Mouse (Mus musculus): ENCODE measurements around the gene Ppp1ca. TPM values are rescaled to one million over a fixed set of nuclear protein-coding genes. Genes with fewer than 3 reads are reported as not detected.
A peak's percentile ranks its signal among the peaks of the same experiment; 100 is the strongest.

Ppp1ca gene
- total and polyA plus RNA-seq, 2 experiments from 2014 or later, result 738 to 808 TPM

- Histone ChIP-seq H3K9ac (replicated peaks; ENCODE audit: low read depth, low read length) (0 out of 2 replicates have a peak overlapping the region, but pooled peaks have one; percentile 1), H3K9me3 (replicated peaks; ENCODE audit: control insufficient read depth, low read length) (no peaks in the 10 kb centered on the region), H3K36me3 (replicated peaks; ENCODE audit: control insufficient read depth, insufficient read depth, low read length) (no peaks in the 10 kb centered on the region), H3K27me3 (ENCODE audit: control insufficient read depth, insufficient read depth, low read length) (no peaks in the 10 kb centered on the region), H3K4me2 (ENCODE audit: low read depth, low read length) (no peak overlapping the region), H3K27ac (ENCODE audit: low read depth) (no peak overlapping the region), H3K4me3 (ENCODE audit: low read depth, low read length) (no peak overlapping the region), H3K4me1 (ENCODE audit: control insufficient read depth, insufficient read depth) (peaks cover 23% of the 10 kb centered on the region)
- TF ChIP-seq EP300 (IDR thresholded peaks at IDR 0.05; ENCODE audit: low read depth), result no peak
- ATAC-seq (ENCODE audit: insufficient read depth, low read depth) (no peak), DNase-seq (ENCODE audit: low spot score) (no peak)
- 42% methylated on average over 3 of the region's 3 CpGs for WGBS
Measured at GRCm38 (mm10) chr19:4181892-4182291, 10.0 kb upstream of the Ppp1ca start.

GRCm38 (mm10) chr19:4183689-4184088 is 8.2 kb upstream of the Ppp1ca start:
- peaks cover 33% of the 10 kb centered on the region for H3K4me1 ChIP-seq (ENCODE audit: control insufficient read depth, insufficient read depth)
- WGBS, result 73% methylated on average over 2 of the region's 2 CpGs
- no peak overlapping the region for H3K4me2 ChIP-seq (ENCODE audit: low read depth, low read length)
- no peak overlapping the region for H3K27ac ChIP-seq (ENCODE audit: low read depth)
- DNase-seq (ENCODE audit: low spot score) (no peak), ATAC-seq (ENCODE audit: insufficient read depth, low read depth) (no peak)
- H3K36me3 ChIP-seq (replicated peaks; ENCODE audit: control insufficient read depth, insufficient read depth, low read length), result no peaks in the 10 kb centered on the region
- H3K4me3 ChIP-seq (ENCODE audit: low read depth, low read length), result no peak overlapping the region
- H3K27me3 ChIP-seq (ENCODE audit: control insufficient read depth, insufficient read depth, low read length), result no peaks in the 10 kb centered on the region
- no peak overlapping the region for H3K9ac ChIP-seq (replicated peaks; ENCODE audit: low read depth, low read length)
- no peak for TF ChIP-seq EP300 (IDR thresholded peaks at IDR 0.05; ENCODE audit: low read depth)
- no peak for TF ChIP-seq CTCF (IDR thresholded peaks at IDR 0.05; ENCODE audit: low read depth)
- no peaks in the 10 kb centered on the region for H3K9me3 ChIP-seq (replicated peaks; ENCODE audit: control insufficient read depth, low read length)

- Histone ChIP-seq H3K36me3 (replicated peaks; ENCODE audit: control insufficient read depth, insufficient read depth, low read length) (no peaks in the 10 kb centered on the region), H3K9me3 (replicated peaks; ENCODE audit: control insufficient read depth, low read length) (no peaks in the 10 kb centered on the region), H3K27me3 (ENCODE audit: control insufficient read depth, insufficient read depth, low read length) (no peaks in the 10 kb centered on the region), H3K4me1 (ENCODE audit: control insufficient read depth, insufficient read depth) (peaks cover 33% of the 10 kb centered on the region), H3K4me2 (ENCODE audit: low read depth, low read length) (peak overlapping the region; percentile 36; the same call in 1 of the 2 replicates), H3K9ac (replicated peaks; ENCODE audit: low read depth, low read length) (no peak overlapping the region), H3K4me3 (ENCODE audit: low read depth, low read length) (no peak overlapping the region), H3K27ac (ENCODE audit: low read depth) (peak overlapping the region; percentile 61)
- TF ChIP-seq CTCF (IDR thresholded peaks at IDR 0.05; ENCODE audit: low read depth), result no peak
- TF ChIP-seq EP300 (IDR thresholded peaks at IDR 0.05; ENCODE audit: low read depth), result no peak
- DNase-seq (ENCODE audit: low spot score) (no peak), ATAC-seq (ENCODE audit: insufficient read depth, low read depth) (peak; percentile 53; the same call in 1 of the 2 replicates)
- 38% methylated on average over 15 of the region's 15 CpGs for WGBS
Measured at GRCm38 (mm10) chr19:4184976-4185975, 6.6 kb upstream of the Ppp1ca start.

DNA sequence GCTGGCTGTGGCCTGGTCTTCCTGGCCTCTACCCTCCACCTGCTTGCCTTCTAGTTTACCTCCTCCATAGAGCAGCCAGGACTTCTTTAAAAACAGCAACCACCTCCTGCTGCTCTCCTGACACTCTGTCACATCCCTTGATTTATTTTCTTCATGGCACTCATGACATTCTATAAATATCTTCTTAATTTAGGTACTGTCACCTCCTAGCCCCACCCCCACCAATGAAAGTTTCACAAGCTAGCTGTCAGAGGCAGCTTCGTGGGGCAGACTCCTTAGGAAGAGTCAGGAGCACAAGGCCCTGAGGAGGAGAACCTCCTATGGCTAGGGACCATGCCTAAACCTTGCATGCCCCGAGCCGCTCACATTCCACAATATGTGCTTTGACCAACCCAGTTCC is 4.6 kb upstream of the Ppp1ca start:
- H3K4me1 ChIP-seq (ENCODE audit: control insufficient read depth, insufficient read depth), result peaks cover 36% of the 10 kb centered on the region
- H3K4me3 ChIP-seq (ENCODE audit: low read depth, low read length), result no peak overlapping the region
- H3K27ac ChIP-seq (ENCODE audit: low read depth), result peak overlapping the region; percentile 56
- ATAC-seq (ENCODE audit: insufficient read depth, low read depth) (no peak), DNase-seq (ENCODE audit: low spot score) (no peak)
- no peaks in the 10 kb centered on the region for H3K27me3 ChIP-seq (ENCODE audit: control insufficient read depth, insufficient read depth, low read length)
- peak overlapping the region; percentile 18; the same call in 1 of the 2 replicates for H3K4me2 ChIP-seq (ENCODE audit: low read depth, low read length)
- TF ChIP-seq EP300 (IDR thresholded peaks at IDR 0.05; ENCODE audit: low read depth) (no peak), CTCF (IDR thresholded peaks at IDR 0.05; ENCODE audit: low read depth) (no peak)
- no peaks in the 10 kb centered on the region for H3K9me3 ChIP-seq (replicated peaks; ENCODE audit: control insufficient read depth, low read length)
- 56% methylated on average over 3 of the region's 3 CpGs for WGBS
- H3K9ac ChIP-seq (replicated peaks; ENCODE audit: low read depth, low read length), result no peak overlapping the region
- no peaks in the 10 kb centered on the region for H3K36me3 ChIP-seq (replicated peaks; ENCODE audit: control insufficient read depth, insufficient read depth, low read length)

DNA sequence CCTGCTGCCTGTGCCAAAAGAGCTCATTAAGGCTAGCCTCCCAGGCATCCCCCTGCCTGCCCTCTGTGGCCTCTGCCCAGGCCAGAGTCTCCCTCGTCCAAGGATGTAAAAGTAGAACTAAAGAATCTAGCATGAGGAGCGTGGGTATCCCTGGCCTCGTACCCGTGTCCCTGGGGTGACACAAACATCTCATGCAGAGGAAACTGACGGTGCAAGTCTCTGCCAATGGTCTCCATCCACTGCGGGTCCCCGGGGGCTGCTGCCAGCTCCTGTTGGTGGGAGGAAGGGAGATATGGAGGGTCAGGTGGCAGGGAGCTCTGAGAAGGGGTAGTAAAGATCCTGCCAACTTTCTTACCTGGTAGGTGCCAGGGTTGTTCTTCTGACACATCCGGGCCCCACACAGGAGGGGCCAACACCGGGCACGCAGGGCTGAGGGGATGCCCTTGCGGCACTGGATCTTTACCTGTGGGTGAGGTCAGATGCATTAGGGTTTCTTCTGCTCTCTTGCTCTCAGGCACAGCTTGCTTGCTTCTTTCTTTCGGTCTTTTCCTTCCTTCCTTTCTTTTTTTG is 2.7 kb upstream of the Ppp1ca start:
- 79% methylated on average over 12 of the region's 12 CpGs for WGBS
- peaks cover 46% of the 10 kb centered on the region for H3K4me1 ChIP-seq (ENCODE audit: control insufficient read depth, insufficient read depth)
- no peak for TF ChIP-seq CTCF (IDR thresholded peaks at IDR 0.05; ENCODE audit: low read depth)
- TF ChIP-seq EP300 (IDR thresholded peaks at IDR 0.05; ENCODE audit: low read depth), result no peak
- H3K4me2 ChIP-seq (ENCODE audit: low read depth, low read length), result peak overlapping the region; percentile 13; the same call in 1 of the 2 replicates
- H3K36me3 ChIP-seq (replicated peaks; ENCODE audit: control insufficient read depth, insufficient read depth, low read length), result peaks cover 11% of the 10 kb centered on the region
- no peaks in the 10 kb centered on the region for H3K27me3 ChIP-seq (ENCODE audit: control insufficient read depth, insufficient read depth, low read length)
- H3K9ac ChIP-seq (replicated peaks; ENCODE audit: low read depth, low read length), result no peak overlapping the region
- H3K4me3 ChIP-seq (ENCODE audit: low read depth, low read length), result no peak overlapping the region
- no peaks in the 10 kb centered on the region for H3K9me3 ChIP-seq (replicated peaks; ENCODE audit: control insufficient read depth, low read length)
- no peak overlapping the region for H3K27ac ChIP-seq (ENCODE audit: low read depth)
- DNase-seq (ENCODE audit: low spot score) (no peak), ATAC-seq (ENCODE audit: insufficient read depth, low read depth) (no peak)

Data from heart, postnatal 0 days (tissue).